ENCODE assay signal across 23 mouse cellular contexts in the genomic region with DNA sequence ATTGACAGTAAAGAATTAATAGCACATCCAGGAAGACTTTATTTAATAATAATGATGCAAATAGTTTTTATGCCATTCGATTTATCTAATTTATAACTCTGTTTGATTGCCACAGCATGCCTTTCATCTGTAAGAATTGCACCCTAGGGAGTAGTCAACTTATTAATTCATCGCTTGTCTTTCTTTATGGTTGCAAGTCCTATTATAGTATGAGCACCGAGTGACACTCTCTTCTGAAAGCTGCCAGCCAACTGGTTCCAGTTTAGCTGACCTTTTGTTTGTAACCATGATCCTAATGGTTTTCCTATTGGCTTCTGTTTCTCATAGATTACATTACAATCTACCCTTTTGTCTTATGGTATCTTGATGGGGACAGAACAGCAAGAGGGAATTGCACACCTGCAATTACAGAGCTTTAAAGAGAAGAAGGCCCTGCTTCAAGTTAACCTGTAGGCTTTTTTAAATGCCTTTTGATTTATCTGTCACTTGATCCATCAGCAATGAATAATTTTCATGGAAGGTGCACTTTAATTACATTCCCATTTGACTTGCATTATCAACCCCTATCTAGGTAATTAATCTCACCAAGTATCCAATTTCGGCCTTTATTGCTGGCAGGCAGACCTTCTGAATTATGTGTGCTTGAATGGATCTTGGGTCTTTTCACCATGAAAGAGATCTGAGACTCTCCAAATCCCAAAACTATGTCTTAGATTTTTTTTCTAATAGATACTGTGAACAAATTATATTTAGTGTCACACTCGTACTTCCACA.
A peak's percentile ranks its signal among the peaks of the same experiment; 100 is the strongest.
DNase-seq lines count a peak whose midpoint lies in the region; ATAC-seq and TF ChIP-seq lines count a peak whose summit lies in the region.
"Had no signal": no experiment of that assay in that cellular context is flagged by ENCODE, and none has a peak within 500 bp of the region (broad histone marks: within the 10 kb centered on the region; RNA-seq: fewer than 3 reads in every experiment).

No protein-coding gene starts in this region.

- peaks cover 5% of the 10 kb centered on the region; the same call in 1 of the 2 replicates for H3K4me1 ChIP-seq in forebrain, embryonic 14.5 days (ENCODE audit: control insufficient read depth, insufficient read depth, low read length)
- peaks cover 3% of the 10 kb centered on the region; the same call in 1 of the 2 replicates for H3K4me1 ChIP-seq in forebrain, embryonic 11.5 days (replicated peaks; ENCODE audit: control insufficient read depth, insufficient read depth, low read length)
- H3K4me1 ChIP-seq in kidney, postnatal 0 days (replicated peaks; ENCODE audit: insufficient read depth, low read length), result no peaks in the 10 kb centered on the region
- H3K4me1 ChIP-seq in neural tube, embryonic 12.5 days, result no peaks in the 10 kb centered on the region
- H3K4me1 ChIP-seq in neural tube, embryonic 15.5 days, result 0 out of 2 replicates have a peak, but pooled peaks cover 3% of the 10 kb centered on the region
- H3K4me1 ChIP-seq in intestine, postnatal 0 days (replicated peaks; ENCODE audit: control insufficient read depth, insufficient read depth, low read length), result no peaks in the 10 kb centered on the region
- H3K4me1 ChIP-seq: stomach, embryonic 15.5 days had no signal

- WGBS in forebrain, embryonic 14.5 days, result 18% methylated on average over 5 of the region's 5 CpGs
- WGBS in forebrain, embryonic 11.5 days, result 33% methylated on average over 5 of the region's 5 CpGs
- WGBS in kidney, postnatal 0 days, result 41% methylated on average over 5 of the region's 5 CpGs
- WGBS in neural tube, embryonic 12.5 days, result 36% methylated on average over 5 of the region's 5 CpGs
- 27% methylated on average over 5 of the region's 5 CpGs for WGBS in neural tube, embryonic 15.5 days
- 79% methylated on average over 5 of the region's 5 CpGs for WGBS in intestine, postnatal 0 days

- no peak for ATAC-seq in forebrain, embryonic 14.5 days
- ATAC-seq in forebrain, embryonic 11.5 days (replicated peaks; ENCODE audit: low FRiP score), result no peak
- ATAC-seq in kidney, postnatal 0 days (replicated peaks; ENCODE audit: low FRiP score, low read depth), result no peak
- ATAC-seq in neural tube, embryonic 12.5 days (ENCODE audit: low FRiP score, low read depth), result peak; percentile 77
- no peak for ATAC-seq in neural tube, embryonic 15.5 days (ENCODE audit: low FRiP score)
- no peak for ATAC-seq in intestine, postnatal 0 days
- ATAC-seq: forebrain, postnatal 0 days; intestine, embryonic 16.5 days had no signal

- no peak overlapping the region for H3K27ac ChIP-seq in forebrain, embryonic 14.5 days (ENCODE audit: low read depth, low read length)
- no peak overlapping the region for H3K27ac ChIP-seq in forebrain, embryonic 11.5 days (ENCODE audit: low read depth, low read length)
- no peak overlapping the region for H3K27ac ChIP-seq in kidney, postnatal 0 days
- no peak overlapping the region for H3K27ac ChIP-seq in neural tube, embryonic 12.5 days
- no peak overlapping the region for H3K27ac ChIP-seq in neural tube, embryonic 15.5 days (replicated peaks)
- H3K27ac ChIP-seq in intestine, postnatal 0 days (ENCODE audit: low read depth, low read length), result no peak overlapping the region
- H3K27ac ChIP-seq: hindbrain, embryonic 15.5 days; layer of hippocampus, adult 2 months; macrophage; stomach, embryonic 15.5 days had no signal

- DNase-seq in forebrain, embryonic 14.5 days (ENCODE audit: low spot score), result peak; percentile 17
- no peak for DNase-seq in forebrain, embryonic 11.5 days (ENCODE audit: low spot score)
- peak; percentile 40 for DNase-seq in kidney, postnatal 0 days (ENCODE audit: low spot score)
- no peak for DNase-seq in kidney, postnatal 10 days
- DNase-seq: adrenal gland, postnatal 36 days; cerebellum, adult 11 months; cerebellum, adult 9-11 months; forebrain, postnatal 0 days; gastrocnemius, postnatal 25 days; heart, adult 18-20 months; heart, postnatal 10 days; kidney, postnatal 25 days; layer of hippocampus, postnatal 36 days; thymus, postnatal 25 days had no signal

- no peak for TF ChIP-seq CTCF in kidney, postnatal 0 days (IDR thresholded peaks at IDR 0.05; ENCODE audit: low read depth)
- TF ChIP-seq CTCF in intestine, postnatal 0 days (IDR thresholded peaks at IDR 0.05; ENCODE audit: low read depth), result no peak

- H3K4me3 ChIP-seq in forebrain, embryonic 14.5 days (ENCODE audit: low read depth, low read length), result no peak overlapping the region
- H3K4me3 ChIP-seq in forebrain, embryonic 11.5 days (ENCODE audit: low read depth, low read length), result no peak overlapping the region
- H3K4me3 ChIP-seq in kidney, postnatal 0 days (replicated peaks; ENCODE audit: low read depth, low read length), result no peak overlapping the region
- no peak overlapping the region for H3K4me3 ChIP-seq in neural tube, embryonic 12.5 days
- H3K4me3 ChIP-seq in neural tube, embryonic 15.5 days (replicated peaks), result no peak overlapping the region
- H3K4me3 ChIP-seq in intestine, postnatal 0 days (ENCODE audit: low read depth, low read length), result no peak overlapping the region
- H3K4me3 ChIP-seq: heart, embryonic 12.5 days; hindbrain, embryonic 15.5 days; layer of hippocampus, adult 2 months; stomach, embryonic 15.5 days had no signal

- no peak overlapping the region for H3K4me2 ChIP-seq in forebrain, embryonic 14.5 days (ENCODE audit: low read length)
- no peak overlapping the region for H3K4me2 ChIP-seq in forebrain, embryonic 11.5 days (ENCODE audit: low read depth, low read length, severe bottlenecking)
- H3K4me2 ChIP-seq in kidney, postnatal 0 days (ENCODE audit: low read length), result no peak overlapping the region
- H3K4me2 ChIP-seq in neural tube, embryonic 12.5 days (replicated peaks), result no peak overlapping the region
- H3K4me2 ChIP-seq in neural tube, embryonic 15.5 days, result no peak overlapping the region
- no peak overlapping the region for H3K4me2 ChIP-seq in intestine, postnatal 0 days (replicated peaks; ENCODE audit: low read depth)
- H3K4me2 ChIP-seq: heart, embryonic 12.5 days; hindbrain, embryonic 15.5 days; stomach, embryonic 15.5 days had no signal

- no peaks in the 10 kb centered on the region for H3K9me3 ChIP-seq in forebrain, embryonic 14.5 days (replicated peaks; ENCODE audit: control insufficient read depth, low read length)
- no peaks in the 10 kb centered on the region for H3K9me3 ChIP-seq in forebrain, embryonic 11.5 days (ENCODE audit: control insufficient read depth, low read length)
- no peaks in the 10 kb centered on the region for H3K9me3 ChIP-seq in kidney, postnatal 0 days (replicated peaks; ENCODE audit: low read length)
- no peaks in the 10 kb centered on the region for H3K9me3 ChIP-seq in neural tube, embryonic 12.5 days
- no peaks in the 10 kb centered on the region for H3K9me3 ChIP-seq in neural tube, embryonic 15.5 days (replicated peaks)
- no peaks in the 10 kb centered on the region for H3K9me3 ChIP-seq in intestine, postnatal 0 days (ENCODE audit: control insufficient read depth)
- H3K9me3 ChIP-seq: heart, embryonic 12.5 days; hindbrain, embryonic 15.5 days; stomach, embryonic 15.5 days had no signal

- no peak overlapping the region for H3K9ac ChIP-seq in forebrain, embryonic 14.5 days (ENCODE audit: low read length)
- no peak overlapping the region for H3K9ac ChIP-seq in forebrain, embryonic 11.5 days (ENCODE audit: low read length)
- no peak overlapping the region for H3K9ac ChIP-seq in kidney, postnatal 0 days (ENCODE audit: low read depth, low read length)
- H3K9ac ChIP-seq in neural tube, embryonic 12.5 days, result no peak overlapping the region
- H3K9ac ChIP-seq in neural tube, embryonic 15.5 days (replicated peaks), result no peak overlapping the region
- H3K9ac ChIP-seq in intestine, postnatal 0 days (ENCODE audit: low read depth, low read length), result no peak overlapping the region
- H3K9ac ChIP-seq: forebrain, postnatal 0 days; heart, embryonic 12.5 days; hindbrain, embryonic 15.5 days; stomach, embryonic 15.5 days had no signal

- H3K36me3 ChIP-seq in forebrain, embryonic 14.5 days (ENCODE audit: control insufficient read depth, insufficient read depth, low read length), result no peaks in the 10 kb centered on the region
- H3K36me3 ChIP-seq in forebrain, embryonic 11.5 days (ENCODE audit: control insufficient read depth, insufficient read depth, low read length), result no peaks in the 10 kb centered on the region
- H3K36me3 ChIP-seq in kidney, postnatal 0 days (ENCODE audit: insufficient read depth, low read length), result no peaks in the 10 kb centered on the region
- H3K36me3 ChIP-seq in neural tube, embryonic 12.5 days, result no peaks in the 10 kb centered on the region
- H3K36me3 ChIP-seq in neural tube, embryonic 15.5 days, result no peaks in the 10 kb centered on the region
- no peaks in the 10 kb centered on the region for H3K36me3 ChIP-seq in intestine, postnatal 0 days (ENCODE audit: control insufficient read depth, insufficient read depth)
- H3K36me3 ChIP-seq: heart, embryonic 12.5 days; hindbrain, embryonic 15.5 days; stomach, embryonic 15.5 days had no signal

- no peaks in the 10 kb centered on the region for H3K27me3 ChIP-seq in forebrain, embryonic 14.5 days (replicated peaks; ENCODE audit: control insufficient read depth, insufficient read depth, low read length)
- H3K27me3 ChIP-seq in forebrain, embryonic 11.5 days (ENCODE audit: control insufficient read depth, insufficient read depth, low read length), result no peaks in the 10 kb centered on the region
- H3K27me3 ChIP-seq in kidney, postnatal 0 days (ENCODE audit: insufficient read depth, low read length), result no peaks in the 10 kb centered on the region
- H3K27me3 ChIP-seq in neural tube, embryonic 12.5 days (replicated peaks), result no peaks in the 10 kb centered on the region
- no peaks in the 10 kb centered on the region for H3K27me3 ChIP-seq in neural tube, embryonic 15.5 days (replicated peaks)
- no peaks in the 10 kb centered on the region for H3K27me3 ChIP-seq in intestine, postnatal 0 days (replicated peaks; ENCODE audit: control insufficient read depth, insufficient read depth, low read length)
- H3K27me3 ChIP-seq: heart, embryonic 12.5 days; hindbrain, embryonic 15.5 days; stomach, embryonic 15.5 days had no signal

Comparison
In these comparisons a context has a peak if more than half of its experiments do, and no peak if none do; other contexts are left out.
1. DNase-seq: peak in forebrain, embryonic 14.5 days (single experiment) and kidney, postnatal 0 days (single experiment); none in forebrain, embryonic 11.5 days (single experiment) and kidney, postnatal 10 days (single experiment).